Mouse (Mus musculus): ENCODE results near the gene Gng5. TPM values are rescaled to one million over a fixed set of nuclear protein-coding genes. Genes with fewer than 3 reads are reported as not detected.

The Gng5 gene
- polyA plus RNA-seq, 1 experiment from 2014 or later, result 421 TPM

- Histone ChIP-seq H3K4me2 (replicated peaks) (peak within 1 kb of the TSS; percentile 64), H3K9ac (peak within 1 kb of the TSS; percentile 86), H3K4me3 (replicated peaks; ENCODE audit: low read length) (peak within 1 kb of the TSS; percentile 71), H3K27ac (peak within 1 kb of the TSS; percentile 98), H3K27me3 (ENCODE audit: control insufficient read depth, insufficient read depth, low read length) (no peaks in the 10 kb centered on the region), H3K4me1 (replicated peaks; ENCODE audit: control insufficient read depth, insufficient read depth, low read length) (0 out of 2 replicates have a peak, but pooled peaks cover 3% of the 10 kb centered on the region), H3K9me3 (ENCODE audit: control insufficient read depth, low read length) (no peaks in the 10 kb centered on the region), H3K36me3 (replicated peaks; ENCODE audit: control insufficient read depth, insufficient read depth) (peaks cover 27% of the 10 kb centered on the region)
- WGBS, result under 1% methylated on average over 71 of the region's 82 CpGs
- peak; percentile 96 for ATAC-seq (ENCODE audit: low FRiP score)
- peak; percentile 93 for DNase-seq (ENCODE audit: low spot score)
These were observed 21.4 kb downstream of the Gng5 start, which contains the start of gene Rpf1 for GRCm38 (mm10) chr3:146520798-146521651. Rpf1 (minus strand) TSS chr3:146521429.

DNA sequence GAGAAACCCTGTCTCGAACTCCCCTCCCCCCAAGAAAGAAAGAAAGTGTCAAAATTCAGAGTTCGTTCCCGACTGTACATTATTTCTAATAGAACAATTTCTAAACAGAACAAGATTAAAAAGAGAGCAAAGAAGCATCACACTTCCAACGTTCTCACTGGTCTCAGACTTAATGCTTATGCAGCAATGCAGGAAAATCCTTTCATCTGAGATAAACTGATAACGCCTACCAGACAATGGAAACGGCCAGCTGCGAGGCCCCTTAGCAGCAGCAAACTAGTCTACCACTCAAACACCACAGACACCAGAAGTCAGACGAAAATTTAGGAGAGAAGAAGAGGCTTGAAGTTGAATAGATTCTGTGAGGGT, 22.0 kb downstream of the Gng5 start:
- Histone ChIP-seq H3K9ac (peak overlapping the region; percentile 86), H3K9me3 (ENCODE audit: control insufficient read depth, low read length) (no peaks in the 10 kb centered on the region), H3K4me3 (replicated peaks; ENCODE audit: low read length) (peak overlapping the region; percentile 71), H3K27ac (peak overlapping the region; percentile 98), H3K36me3 (replicated peaks; ENCODE audit: control insufficient read depth, insufficient read depth) (peaks cover 25% of the 10 kb centered on the region), H3K4me2 (replicated peaks) (peak overlapping the region; percentile 64), H3K27me3 (ENCODE audit: control insufficient read depth, insufficient read depth, low read length) (no peaks in the 10 kb centered on the region), H3K4me1 (replicated peaks; ENCODE audit: control insufficient read depth, insufficient read depth, low read length) (0 out of 2 replicates have a peak, but pooled peaks cover 3% of the 10 kb centered on the region)
- 14% methylated on average over 8 of the region's 8 CpGs for WGBS
- ATAC-seq (ENCODE audit: low FRiP score) (no peak), DNase-seq (ENCODE audit: low spot score) (no peak)

GRCm38 (mm10) chr3:146528335-146528734, 28.7 kb downstream of the Gng5 start:
- no peak for DNase-seq (ENCODE audit: low spot score)
- 49% methylated on average over 2 of the region's 2 CpGs for WGBS
- Histone ChIP-seq H3K4me2 (replicated peaks) (no peak overlapping the region), H3K4me1 (replicated peaks; ENCODE audit: control insufficient read depth, insufficient read depth, low read length) (no peaks in the 10 kb centered on the region), H3K27me3 (ENCODE audit: control insufficient read depth, insufficient read depth, low read length) (no peaks in the 10 kb centered on the region), H3K4me3 (replicated peaks; ENCODE audit: low read length) (no peak overlapping the region), H3K36me3 (replicated peaks; ENCODE audit: control insufficient read depth, insufficient read depth) (no peaks in the 10 kb centered on the region), H3K9me3 (ENCODE audit: control insufficient read depth, low read length) (no peaks in the 10 kb centered on the region), H3K27ac (no peak overlapping the region), H3K9ac (no peak overlapping the region)
- ATAC-seq (ENCODE audit: low FRiP score), result no peak

- no peaks in the 10 kb centered on the region for H3K4me1 ChIP-seq (replicated peaks; ENCODE audit: control insufficient read depth, insufficient read depth, low read length)
- no peaks in the 10 kb centered on the region for H3K9me3 ChIP-seq (ENCODE audit: control insufficient read depth, low read length)
- H3K4me2 ChIP-seq (replicated peaks), result no peak overlapping the region
- H3K9ac ChIP-seq, result no peak overlapping the region
- no peak overlapping the region for H3K4me3 ChIP-seq (replicated peaks; ENCODE audit: low read length)
- H3K27ac ChIP-seq, result no peak overlapping the region
- ATAC-seq (ENCODE audit: low FRiP score) (no peak), DNase-seq (ENCODE audit: low spot score) (no peak)
- WGBS, result 63% methylated on average over 6 of the region's 6 CpGs
- no peaks in the 10 kb centered on the region for H3K36me3 ChIP-seq (replicated peaks; ENCODE audit: control insufficient read depth, insufficient read depth)
- H3K27me3 ChIP-seq (ENCODE audit: control insufficient read depth, insufficient read depth, low read length), result no peaks in the 10 kb centered on the region
These were observed 35.4 kb downstream of the Gng5 start for GRCm38 (mm10) chr3:146534986-146535385.

DNA sequence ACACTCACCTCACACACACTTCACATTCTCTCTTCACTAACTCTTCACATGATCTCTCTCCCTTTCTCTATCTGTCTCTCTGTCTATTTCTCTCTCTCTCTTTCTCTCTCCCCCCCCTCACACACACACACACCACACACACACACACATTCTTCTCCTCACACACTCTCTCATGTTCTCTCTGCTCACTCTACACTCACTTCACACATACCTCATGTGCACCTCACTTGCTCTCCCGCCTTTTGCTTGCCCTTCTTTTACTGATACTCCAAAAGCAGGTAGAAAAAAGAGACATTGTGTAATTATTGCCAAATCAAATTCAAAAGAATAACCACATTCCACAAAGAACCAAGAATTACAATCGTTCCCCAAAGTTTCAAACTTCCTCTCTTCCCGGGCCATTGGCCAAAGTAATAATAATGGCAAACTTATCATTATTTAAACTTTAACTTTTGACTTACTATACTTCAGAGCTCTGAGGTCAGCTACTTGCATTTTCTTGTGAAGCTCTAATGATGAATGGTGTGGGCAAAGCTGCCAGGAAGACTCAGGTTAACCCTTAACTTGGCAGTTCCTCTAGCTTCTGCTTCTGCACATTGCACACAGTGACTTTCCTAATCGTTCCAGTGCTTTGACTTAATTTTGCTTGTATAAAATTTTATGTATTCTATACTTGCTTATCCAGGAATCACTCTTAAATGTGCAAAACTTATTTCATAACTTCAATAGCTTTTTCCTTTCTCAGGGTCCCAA, 41.1 kb downstream of the Gng5 start:
- ATAC-seq (ENCODE audit: low FRiP score) (no peak), DNase-seq (ENCODE audit: low spot score) (no peak)
- Histone ChIP-seq H3K9ac (no peak overlapping the region), H3K27ac (no peak overlapping the region), H3K4me1 (replicated peaks; ENCODE audit: control insufficient read depth, insufficient read depth, low read length) (no peaks in the 10 kb centered on the region), H3K9me3 (ENCODE audit: control insufficient read depth, low read length) (0 out of 2 replicates have a peak, but pooled peaks cover 3% of the 10 kb centered on the region), H3K4me3 (replicated peaks; ENCODE audit: low read length) (no peak overlapping the region), H3K4me2 (replicated peaks) (no peak overlapping the region), H3K27me3 (ENCODE audit: control insufficient read depth, insufficient read depth, low read length) (no peaks in the 10 kb centered on the region), H3K36me3 (replicated peaks; ENCODE audit: control insufficient read depth, insufficient read depth) (no peaks in the 10 kb centered on the region)
- 90% methylated on average over 4 of the region's 4 CpGs for WGBS

DNA sequence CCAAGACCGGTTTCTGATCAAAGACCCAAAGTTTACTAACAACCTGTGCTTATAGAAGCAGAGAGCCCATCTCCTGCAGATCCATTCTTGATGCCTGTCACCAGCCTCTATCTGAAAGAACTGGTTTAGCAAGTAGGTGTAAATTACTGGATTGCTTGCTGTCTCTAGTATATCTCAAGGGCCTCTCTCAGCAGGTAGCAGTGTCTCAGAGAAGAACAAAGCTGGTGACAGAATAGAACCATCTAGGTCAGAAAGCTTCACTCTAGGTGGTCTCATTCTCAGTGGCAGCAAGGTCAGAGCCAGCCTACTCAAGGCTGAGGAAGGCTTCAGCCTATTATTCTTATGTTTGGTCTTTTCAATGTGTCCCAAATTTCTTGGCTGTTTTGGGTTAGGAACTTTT, 44.0 kb downstream of the Gng5 start:
- 43% methylated on average over 1 of the region's 1 CpGs for WGBS
- no peak for ATAC-seq (ENCODE audit: low FRiP score)
- no peak overlapping the region for H3K4me2 ChIP-seq (replicated peaks)
- H3K4me1 ChIP-seq (replicated peaks; ENCODE audit: control insufficient read depth, insufficient read depth, low read length), result no peaks in the 10 kb centered on the region
- DNase-seq (ENCODE audit: low spot score), result no peak
- no peaks in the 10 kb centered on the region for H3K36me3 ChIP-seq (replicated peaks; ENCODE audit: control insufficient read depth, insufficient read depth)
- H3K27ac ChIP-seq, result no peak overlapping the region
- no peak overlapping the region for H3K9ac ChIP-seq
- 0 out of 2 replicates have a peak, but pooled peaks cover 3% of the 10 kb centered on the region for H3K9me3 ChIP-seq (ENCODE audit: control insufficient read depth, low read length)
- H3K4me3 ChIP-seq (replicated peaks; ENCODE audit: low read length), result no peak overlapping the region
- H3K27me3 ChIP-seq (ENCODE audit: control insufficient read depth, insufficient read depth, low read length), result no peaks in the 10 kb centered on the region

DNA sequence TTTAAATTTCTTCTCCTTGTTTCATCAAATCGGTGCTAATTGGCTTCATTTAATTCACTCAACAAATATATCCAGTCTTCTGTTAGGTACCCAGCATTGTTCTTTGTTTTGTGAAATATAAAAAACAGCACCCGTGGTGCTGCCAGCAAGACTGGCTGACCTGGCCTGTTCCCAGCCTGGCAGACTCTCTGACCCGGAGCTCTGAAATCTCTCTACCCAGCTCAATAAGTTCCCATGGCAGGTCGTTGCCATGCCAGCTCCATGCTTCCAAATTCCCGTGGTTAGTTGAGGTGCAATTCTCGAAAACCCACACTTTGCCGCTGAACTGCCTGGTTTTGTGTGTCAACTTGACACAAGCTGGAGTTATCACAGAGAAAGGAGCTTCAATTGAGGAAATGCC, 55.2 kb downstream of the Gng5 start:
- Histone ChIP-seq H3K27ac (no peak overlapping the region), H3K27me3 (ENCODE audit: control insufficient read depth, insufficient read depth, low read length) (no peaks in the 10 kb centered on the region), H3K4me2 (replicated peaks) (no peak overlapping the region), H3K4me1 (replicated peaks; ENCODE audit: control insufficient read depth, insufficient read depth, low read length) (no peaks in the 10 kb centered on the region), H3K9ac (no peak overlapping the region), H3K36me3 (replicated peaks; ENCODE audit: control insufficient read depth, insufficient read depth) (no peaks in the 10 kb centered on the region), H3K9me3 (ENCODE audit: control insufficient read depth, low read length) (no peaks in the 10 kb centered on the region), H3K4me3 (replicated peaks; ENCODE audit: low read length) (no peak overlapping the region)
- no peak for ATAC-seq (ENCODE audit: low FRiP score)
- DNase-seq (ENCODE audit: low spot score), result no peak
- 81% methylated on average over 7 of the region's 7 CpGs for WGBS

Other genes with a start within 250 kb of the Gng5 start
- 16.8 and 20.5 TPM in 2 replicates for gene Ssx2ip, start 95.2 kb upstream of the Gng5 start, polyA plus RNA-seq (2014; fragmentation: Nextera tagmentation; extraction: Ambion mirVana)
- gene Ctbs, start 50.0 kb upstream of the Gng5 start, polyA plus RNA-seq (2014; fragmentation: Nextera tagmentation; extraction: Ambion mirVana), result 4.7 and 6.4 TPM in 2 replicates
- gene Spata1, start 54 bp upstream of the Gng5 start, polyA plus RNA-seq (2014; fragmentation: Nextera tagmentation; extraction: Ambion mirVana), result 4.0 and 6.0 TPM in 2 replicates
- gene Rpf1, start 21.6 kb downstream of the Gng5 start, polyA plus RNA-seq (2014; fragmentation: Nextera tagmentation; extraction: Ambion mirVana), result 35.4 and 40.7 TPM in 2 replicates
- gene Uox, start 70.6 kb downstream of the Gng5 start, polyA plus RNA-seq (2014; fragmentation: Nextera tagmentation; extraction: Ambion mirVana), result not detected in 2 replicates
- gene Dnase2b, start 115.8 kb downstream of the Gng5 start, polyA plus RNA-seq (2014; fragmentation: Nextera tagmentation; extraction: Ambion mirVana), result not detected in 2 replicates
- gene 4930503B20Rik, start 151.5 kb downstream of the Gng5 start, polyA plus RNA-seq (2014; fragmentation: Nextera tagmentation; extraction: Ambion mirVana), result not detected in 2 replicates
- 0.24 and 0.50 TPM in 2 replicates for gene Samd13, start 185.8 kb downstream of the Gng5 start, polyA plus RNA-seq (2014; fragmentation: Nextera tagmentation; extraction: Ambion mirVana)